Mouse (Mus musculus) liver, embryonic 15.5 days (tissue): ENCODE measurements around the gene Susd6. TPM values are rescaled to one million over a fixed set of nuclear protein-coding genes. Genes with fewer than 3 reads are reported as not detected.
"Not testable (repeated sequence)": the region's sequence is repeated elsewhere in the genome, so short reads cannot be mapped to it uniquely, and the experiment has no call there.

Experiments used
- ATAC-seq: fragments of 200-750 bp; cut with Nextera tagmentation; 2 replicates; pipeline ENCODE4 v1.8.0; 2017; ENCODE audit warnings: moderate number of reproducible peaks, mild to moderate bottlenecking, moderate library complexity; ENCODE audit not compliant: insufficient read depth
- H3K27ac ChIP-seq: fragments of 300-500 bp; sonication (generic); replicated peaks from 2 replicates; pipeline ENCODE4 v1.5.1; 2015; ENCODE audit warnings: mild to moderate bottlenecking, inconsistent platforms
- H3K27me3 ChIP-seq: fragments of 300-500 bp; sonication (generic); 2 replicates; pipeline ENCODE4 v1.6.1; 2015; ENCODE audit warnings: mild to moderate bottlenecking, inconsistent platforms
- H3K36me3 ChIP-seq: fragments of 300-500 bp; sonication (generic); replicated peaks from 2 replicates; pipeline ENCODE4 v1.6.1; 2015; ENCODE audit warnings: moderate library complexity, mild to moderate bottlenecking, inconsistent platforms
- H3K4me1 ChIP-seq: fragments of 300-500 bp; sonication (generic); replicated peaks from 2 replicates; pipeline ENCODE4 v1.6.1; 2015; ENCODE audit warnings: inconsistent platforms
- H3K4me2 ChIP-seq: fragments of 300-500 bp; sonication (generic); 2 replicates; pipeline ENCODE4 v1.6.1; 2015; ENCODE audit warnings: moderate library complexity, mild to moderate bottlenecking, inconsistent platforms
- H3K4me3 ChIP-seq: fragments of 300-500 bp; sonication (generic); replicated peaks from 2 replicates; pipeline ENCODE4 v1.5.1; 2015; ENCODE audit warnings: mild to moderate bottlenecking, inconsistent platforms
- H3K9ac ChIP-seq: fragments of 300-500 bp; sonication (generic); 2 replicates; pipeline ENCODE4 v1.6.1; 2015; ENCODE audit warnings: moderate library complexity, mild to moderate bottlenecking, inconsistent platforms
- H3K9me3 ChIP-seq: fragments of 300-500 bp; sonication (generic); replicated peaks from 2 replicates; pipeline ENCODE4 v1.6.1; 2016; ENCODE audit warnings: inconsistent platforms
- WGBS: fragments of 180-500 bp; shearing (Covaris S2); methylation state at CpG from one replicate; pipeline ENCODE4 v1.1.7; 2015; ENCODE audit warnings: mixed read lengths; ENCODE audit not compliant: insufficient replicate concordance; 5-methylcytosine and 5-hydroxymethylcytosine counted together
- polyA plus RNA-seq: library from polyadenylated mRNA; unstranded; fragments of >200 nt; fragmentation: Nextera tagmentation; extraction: Ambion mirVana; gene quantifications from 2 replicates; pipeline ENCODE4 v1.2.1, GENCODE M21; 2015

Gene Susd6
- polyA plus RNA-seq, 1 experiment from 2014 or later, result 13.7 TPM

DNA sequence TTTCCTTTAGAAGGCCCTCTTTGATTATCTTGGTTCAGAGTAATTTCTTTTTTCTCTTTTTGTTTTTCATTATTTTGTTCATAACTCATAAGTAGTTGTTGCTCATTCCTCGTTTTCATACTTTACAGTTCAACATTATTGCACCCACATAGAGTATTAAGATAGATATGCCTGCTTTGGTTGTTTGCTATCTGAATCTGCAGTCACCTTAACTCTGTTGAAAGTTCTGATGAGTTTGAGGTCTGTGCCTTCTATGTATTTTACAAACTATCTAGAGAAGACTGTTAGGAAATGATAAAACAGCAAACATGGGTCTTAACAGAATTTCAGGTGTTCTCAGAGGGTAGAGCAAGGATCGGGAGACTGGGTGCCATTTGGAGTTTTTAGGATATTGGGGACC, 23.1 kb downstream of the Susd6 start:
- H3K4me2 ChIP-seq, result peak overlapping the region; percentile 55

DNA sequence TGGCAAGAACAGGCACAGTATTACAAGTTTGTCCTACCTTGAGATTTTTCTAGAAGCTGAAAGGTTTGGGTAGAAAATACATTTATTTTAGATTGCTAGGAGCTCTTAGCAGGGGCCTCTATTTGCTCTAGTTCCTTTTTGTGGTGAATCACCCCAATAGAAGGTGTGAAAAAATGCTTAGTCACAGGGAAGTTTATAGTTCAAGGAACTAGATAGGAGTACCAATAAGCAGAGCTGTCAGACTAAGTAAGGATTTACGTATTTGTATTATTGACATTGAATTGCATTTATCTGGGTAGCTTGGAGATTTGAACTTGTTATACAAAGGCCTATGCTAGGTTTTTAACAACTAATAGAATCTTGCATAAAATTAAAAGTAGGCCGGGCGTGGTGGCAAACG, 23.6 kb downstream of the Susd6 start:
- Histone ChIP-seq H3K4me2 (peak overlapping the region; percentile 55), H3K4me3 (no peak overlapping the region), H3K9me3 (no peaks in the 10 kb centered on the region), H3K4me1 (peaks cover 98% of the 10 kb centered on the region), H3K27ac (peak overlapping the region; percentile 85), H3K36me3 (no peaks in the 10 kb centered on the region), H3K9ac (0 out of 2 replicates have a peak overlapping the region, but pooled peaks have one; percentile 10), H3K27me3 (no peaks in the 10 kb centered on the region)
- WGBS, result 48% methylated on average over 4 of the region's 4 CpGs
- ATAC-seq, result peak; percentile 67

More for the DNA sequence above, 23.1 kb downstream of the Susd6 start:
- Histone ChIP-seq H3K27ac (peak overlapping the region; percentile 85), H3K9ac (0 out of 2 replicates have a peak overlapping the region, but pooled peaks have one; percentile 10), H3K4me3 (no peak overlapping the region), H3K36me3 (no peaks in the 10 kb centered on the region), H3K27me3 (no peaks in the 10 kb centered on the region), H3K9me3 (no peaks in the 10 kb centered on the region), H3K4me1 (peaks cover 96% of the 10 kb centered on the region)
- ATAC-seq, result peak; percentile 33; the same call in 1 of the 2 replicates
- WGBS, result 12% methylated on average over 2 of the region's 2 CpGs

DNA sequence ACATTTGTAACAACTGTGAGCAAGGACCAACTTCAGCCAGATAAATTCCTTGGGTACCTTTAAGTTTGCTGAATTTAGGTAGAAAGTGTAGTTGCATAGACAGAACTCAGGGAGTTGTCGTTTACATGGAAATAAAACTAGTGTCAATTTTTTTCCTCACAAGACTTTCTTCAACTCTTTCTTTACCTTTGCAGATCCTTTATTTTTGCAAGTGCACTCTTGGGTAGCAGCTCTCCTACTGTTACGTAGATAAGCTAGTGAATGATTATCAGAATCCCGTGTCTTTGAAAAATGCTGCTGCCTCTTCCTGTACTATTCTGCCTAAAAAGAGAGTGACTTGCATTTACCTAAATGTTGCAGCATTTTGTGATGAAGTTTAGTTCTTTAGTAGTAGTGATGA, 24.2 kb downstream of the Susd6 start:
- Histone ChIP-seq H3K4me3 (no peak overlapping the region), H3K4me1 (peaks cover 97% of the 10 kb centered on the region), H3K27ac (peak overlapping the region; percentile 85), H3K9me3 (no peaks in the 10 kb centered on the region), H3K27me3 (no peaks in the 10 kb centered on the region), H3K36me3 (no peaks in the 10 kb centered on the region), H3K9ac (no peak overlapping the region), H3K4me2 (peak overlapping the region; percentile 55)
- ATAC-seq, result no peak
- WGBS, result 26% methylated on average over 3 of the region's 3 CpGs

DNA sequence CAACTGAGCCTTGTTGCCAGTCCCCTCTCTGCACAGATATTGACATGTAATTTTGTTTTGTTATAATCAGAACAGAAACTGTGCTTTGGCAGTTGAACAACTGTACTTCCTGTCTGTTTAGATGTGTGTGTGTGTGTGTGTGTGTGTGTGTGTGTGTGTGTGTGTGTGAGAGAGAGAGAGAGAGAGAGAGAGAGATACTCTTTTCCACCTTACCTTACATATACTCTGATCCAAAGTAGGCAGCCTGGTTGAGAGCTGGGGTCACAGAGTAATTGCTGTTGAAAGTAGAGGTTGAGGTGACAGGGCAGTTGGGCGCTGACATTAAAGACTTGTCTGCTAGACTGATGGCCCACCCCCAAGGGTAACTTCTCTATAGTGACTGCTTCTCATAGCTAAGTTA, 25.0 kb downstream of the Susd6 start:
- no peak overlapping the region for H3K4me3 ChIP-seq
- peak overlapping the region; percentile 6 for H3K4me2 ChIP-seq
- H3K9me3 ChIP-seq, result no peaks in the 10 kb centered on the region
- WGBS, result 10% methylated on average over 1 of the region's 1 CpGs
- no peak overlapping the region for H3K9ac ChIP-seq
- H3K4me1 ChIP-seq, result peaks cover 96% of the 10 kb centered on the region
- H3K27ac ChIP-seq, result peak overlapping the region; percentile 56
- no peak for ATAC-seq
- H3K27me3 ChIP-seq, result no peaks in the 10 kb centered on the region
- no peaks in the 10 kb centered on the region for H3K36me3 ChIP-seq

DNA sequence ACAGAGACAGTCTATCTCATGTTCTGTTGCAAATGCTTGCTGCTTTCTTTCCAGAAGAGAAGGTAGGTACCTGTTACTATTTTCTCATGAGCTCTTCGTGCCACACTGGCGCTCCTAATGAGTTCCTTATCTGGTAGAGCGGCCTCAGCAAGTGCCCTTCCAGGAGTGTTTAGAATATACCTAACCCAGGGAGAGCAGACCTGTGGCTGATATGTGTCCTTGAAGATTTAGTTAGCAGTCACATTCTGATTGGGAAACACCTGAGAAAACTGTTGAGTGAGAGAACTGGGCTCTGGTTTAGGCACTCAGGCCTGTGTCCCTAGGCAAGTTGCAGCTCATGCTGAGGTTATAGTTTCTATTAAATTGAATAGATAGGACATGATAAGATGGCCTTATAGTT, 25.6 kb downstream of the Susd6 start:
- ATAC-seq, result no peak
- Histone ChIP-seq H3K4me3 (no peak overlapping the region), H3K27ac (peak overlapping the region; percentile 56), H3K9me3 (no peaks in the 10 kb centered on the region), H3K4me1 (peaks cover 96% of the 10 kb centered on the region), H3K4me2 (peak overlapping the region; percentile 6), H3K36me3 (no peaks in the 10 kb centered on the region; the same call in 1 of the 2 replicates), H3K9ac (no peak overlapping the region), H3K27me3 (no peaks in the 10 kb centered on the region)
- WGBS, result 20% methylated on average over 3 of the region's 3 CpGs

DNA sequence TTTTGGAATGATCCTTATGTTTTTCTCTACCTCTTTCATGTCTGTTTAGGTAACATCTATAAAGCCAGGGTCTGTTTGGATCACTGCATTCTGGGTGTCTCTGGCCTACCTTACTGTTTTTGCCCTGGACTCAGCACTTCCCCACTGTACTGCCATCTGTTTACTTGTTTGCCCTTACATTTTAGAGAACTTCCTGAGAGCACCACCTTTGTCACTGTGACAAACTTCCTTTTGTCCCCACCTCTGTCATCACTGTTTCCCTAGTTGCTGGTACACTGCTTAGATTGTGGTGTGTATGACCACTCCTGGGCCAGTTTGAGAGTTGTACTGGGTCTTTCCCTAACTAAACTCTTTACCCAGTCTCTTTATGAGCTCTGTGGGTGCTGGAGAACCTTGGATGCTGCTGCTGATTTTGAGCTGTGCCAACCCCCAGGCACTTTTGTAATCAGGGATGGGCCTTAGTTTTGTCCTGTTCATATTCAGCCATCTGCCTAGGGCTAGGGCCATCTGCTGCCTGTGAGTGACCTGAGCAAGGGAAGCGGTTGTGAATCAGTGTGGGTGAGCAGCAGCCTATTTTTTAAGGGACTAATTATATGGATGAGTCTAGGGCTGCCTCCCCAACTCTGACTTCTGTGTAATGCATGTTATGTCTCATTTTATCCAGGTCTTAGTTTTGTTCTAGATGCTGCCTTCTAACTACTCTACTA, 26.2 kb downstream of the Susd6 start:
- Histone ChIP-seq H3K9ac (no peak overlapping the region; the same call in 1 of the 2 replicates), H3K4me2 (no peak overlapping the region), H3K36me3 (no peaks in the 10 kb centered on the region; the same call in 1 of the 2 replicates), H3K4me3 (no peak overlapping the region), H3K9me3 (no peaks in the 10 kb centered on the region), H3K4me1 (peaks cover 96% of the 10 kb centered on the region), H3K27me3 (no peaks in the 10 kb centered on the region), H3K27ac (peak overlapping the region; percentile 56)
- WGBS, result 65% methylated on average over 1 of the region's 1 CpGs
- ATAC-seq, result no peak

DNA sequence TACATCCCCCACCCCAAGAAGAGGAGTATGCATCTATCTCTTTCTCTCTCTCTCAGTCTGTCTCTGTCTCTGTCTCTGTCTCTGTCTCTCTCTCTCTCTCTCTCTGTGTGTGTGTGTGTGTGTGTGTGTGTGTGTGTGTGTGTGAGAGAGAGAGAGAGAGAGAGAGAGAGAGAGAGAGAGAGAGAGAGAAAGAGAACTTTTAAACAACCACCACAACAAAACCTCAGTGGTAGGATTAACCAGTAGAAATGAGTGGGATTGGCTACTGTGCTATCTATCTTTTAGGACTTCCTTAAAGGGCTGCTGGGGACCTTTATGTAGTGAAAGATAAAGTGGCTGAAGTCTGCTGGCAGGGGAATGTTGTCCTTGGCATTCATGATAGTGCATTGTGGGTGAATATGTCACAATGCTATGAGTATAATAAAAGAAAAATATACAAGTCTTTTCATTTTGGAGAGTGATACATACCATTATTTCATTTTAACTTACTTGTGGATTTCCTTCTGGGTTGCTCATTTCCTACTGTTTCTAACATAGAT, 27.5 kb downstream of the Susd6 start:
- Histone ChIP-seq H3K4me2 (peak overlapping the region; percentile 30), H3K36me3 (no peaks in the 10 kb centered on the region; the same call in 1 of the 2 replicates), H3K9me3 (no peaks in the 10 kb centered on the region), H3K4me3 (no peak overlapping the region), H3K27ac (peak overlapping the region; percentile 56), H3K27me3 (no peaks in the 10 kb centered on the region), H3K4me1 (peaks cover 96% of the 10 kb centered on the region), H3K9ac (no peak overlapping the region)
- ATAC-seq, result peak; percentile 56; the same call in 1 of the 2 replicates

DNA sequence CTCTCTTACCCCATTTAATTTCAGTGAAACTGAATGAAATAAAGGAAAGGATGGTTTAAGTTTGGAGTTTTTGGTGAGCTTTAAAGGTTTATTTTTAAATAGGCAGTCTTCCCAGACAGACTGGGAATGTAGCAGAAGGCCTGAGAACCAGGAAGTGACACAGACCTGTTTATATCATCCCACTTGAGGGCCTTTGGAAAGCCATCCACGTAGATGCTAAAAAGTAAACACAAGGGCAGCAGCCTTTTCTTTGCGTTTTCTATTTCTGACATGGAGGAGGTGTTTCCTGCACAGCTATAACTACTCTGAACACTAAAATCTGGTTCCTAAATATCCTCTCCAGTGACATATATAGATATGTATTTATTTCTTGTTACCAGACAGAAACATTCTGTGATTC, 28.7 kb downstream of the Susd6 start:
- H3K27ac ChIP-seq, H3K36me3 ChIP-seq, H3K9ac ChIP-seq, H3K4me2 ChIP-seq, H3K27me3 ChIP-seq, H3K4me3 ChIP-seq, ATAC-seq, H3K9me3 ChIP-seq: not testable (repeated sequence)
- peaks cover 93% of the 10 kb centered on the region for H3K4me1 ChIP-seq
- WGBS, result 44% methylated on average over 2 of the region's 2 CpGs

DNA sequence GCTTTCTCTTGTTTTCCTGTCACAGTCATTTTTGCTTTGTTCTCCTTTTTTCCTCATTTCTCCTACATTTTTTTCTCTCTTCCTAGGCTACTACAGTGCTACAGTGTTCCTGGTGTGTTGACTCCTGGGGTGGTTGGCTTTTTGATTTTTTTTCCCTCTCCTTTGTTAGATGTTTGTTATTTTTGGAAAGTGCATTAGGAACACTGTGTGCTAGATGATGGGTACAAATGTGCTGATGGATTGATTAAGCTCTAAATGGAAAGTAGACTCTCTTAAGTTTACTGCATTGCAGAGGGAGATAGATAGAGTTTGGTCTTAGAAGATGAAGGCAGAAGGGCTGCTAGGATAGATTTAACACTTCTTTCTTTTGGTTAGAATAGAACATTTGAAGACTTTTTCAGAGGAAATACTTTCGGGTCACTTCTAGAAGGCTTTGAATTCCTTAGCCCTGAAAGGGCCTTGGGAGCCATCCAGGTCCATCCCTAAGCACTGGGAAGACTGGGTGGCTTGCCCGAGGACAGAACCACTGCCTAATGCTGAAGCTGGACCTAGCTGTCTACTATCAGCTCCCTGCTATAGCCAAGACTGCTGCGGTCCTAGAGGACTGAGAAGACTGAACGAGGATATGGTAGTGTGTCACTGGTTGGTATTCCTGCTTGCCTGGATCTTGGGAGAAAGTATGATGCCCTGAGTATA, 31.1 kb downstream of the Susd6 start:
- no peak for ATAC-seq
- Histone ChIP-seq H3K4me3 (no peak overlapping the region), H3K27me3 (no peaks in the 10 kb centered on the region), H3K27ac (no peak overlapping the region), H3K36me3 (no peaks in the 10 kb centered on the region; the same call in 1 of the 2 replicates), H3K9ac (no peak overlapping the region), H3K4me2 (no peak overlapping the region), H3K4me1 (peaks cover 76% of the 10 kb centered on the region), H3K9me3 (no peaks in the 10 kb centered on the region)
- WGBS, result 72% methylated on average over 4 of the region's 4 CpGs

DNA sequence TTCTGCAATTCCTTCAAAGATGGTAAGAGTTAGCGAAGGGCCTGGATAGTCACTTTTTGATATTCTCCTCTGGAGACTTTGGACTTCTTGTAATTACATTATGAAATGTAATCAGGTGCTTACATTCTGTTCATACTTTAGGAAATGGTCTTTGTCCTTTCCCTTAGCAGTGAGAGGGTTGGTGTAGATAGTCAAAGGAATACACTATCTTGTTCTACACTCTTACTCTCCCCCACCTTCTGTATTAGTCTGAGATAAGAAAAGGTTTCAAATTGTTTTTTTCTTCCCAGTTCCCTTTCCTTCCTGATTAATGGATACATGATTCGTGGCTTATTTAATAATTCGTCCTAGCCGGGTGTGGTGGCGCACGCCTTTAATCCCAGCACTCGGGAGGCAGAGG, 32.2 kb downstream of the Susd6 start:
- peaks cover 74% of the 10 kb centered on the region for H3K4me1 ChIP-seq
- ATAC-seq, result peak; percentile 46; the same call in 1 of the 2 replicates
- 52% methylated on average over 7 of the region's 7 CpGs for WGBS
- H3K4me3 ChIP-seq, result no peak overlapping the region
- H3K9ac ChIP-seq, result no peak overlapping the region
- H3K4me2 ChIP-seq, result no peak overlapping the region
- no peaks in the 10 kb centered on the region for H3K9me3 ChIP-seq
- no peaks in the 10 kb centered on the region for H3K27me3 ChIP-seq
- H3K36me3 ChIP-seq, result no peaks in the 10 kb centered on the region; the same call in 1 of the 2 replicates
- H3K27ac ChIP-seq, result no peak overlapping the region

DNA sequence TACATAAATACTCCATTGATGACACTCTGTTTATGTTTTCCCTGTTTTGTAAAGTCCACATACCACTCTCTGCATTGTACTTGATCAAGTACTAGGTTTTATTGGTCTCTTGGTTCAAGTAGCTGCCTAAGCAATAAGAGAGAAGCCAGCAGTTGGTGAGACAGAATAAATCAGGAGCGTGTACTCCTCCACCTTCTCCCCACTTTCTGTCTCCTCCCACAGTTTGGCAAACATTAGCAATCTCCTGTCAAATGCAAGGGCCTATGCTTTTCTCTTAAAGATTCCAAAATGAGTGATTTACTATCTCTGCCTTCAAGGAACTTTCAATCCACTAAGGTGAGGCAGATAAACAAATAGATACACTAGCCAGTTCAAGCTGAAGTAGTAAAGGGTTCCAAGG, 33.9 kb downstream of the Susd6 start:
- H3K9ac ChIP-seq, result no peak overlapping the region
- no peaks in the 10 kb centered on the region for H3K27me3 ChIP-seq
- H3K4me3 ChIP-seq, result no peak overlapping the region
- H3K27ac ChIP-seq, result no peak overlapping the region
- H3K36me3 ChIP-seq, result peaks cover 11% of the 10 kb centered on the region; the same call in 1 of the 2 replicates
- H3K4me1 ChIP-seq, result peaks cover 66% of the 10 kb centered on the region
- WGBS, result 63% methylated on average over 1 of the region's 1 CpGs
- H3K4me2 ChIP-seq, result no peak overlapping the region
- H3K9me3 ChIP-seq, result no peaks in the 10 kb centered on the region
- no peak for ATAC-seq
